Mouse (Mus musculus) kidney, postnatal 25 days (tissue): Measurements from ENCODE around the gene Bdp1.

Source experiments
- DNase-seq, 2 experiments: peaks; one replicate each; pipeline ENCODE4 v3.0.0; 2021; ENCODE audit warnings: mixed read lengths in 2 of 2

The Bdp1 gene

GRCm38 (mm10) chr13:99999078-99999477 lies 104.8 kb downstream of the Bdp1 start:
- no peak for DNase-seq

DNA sequence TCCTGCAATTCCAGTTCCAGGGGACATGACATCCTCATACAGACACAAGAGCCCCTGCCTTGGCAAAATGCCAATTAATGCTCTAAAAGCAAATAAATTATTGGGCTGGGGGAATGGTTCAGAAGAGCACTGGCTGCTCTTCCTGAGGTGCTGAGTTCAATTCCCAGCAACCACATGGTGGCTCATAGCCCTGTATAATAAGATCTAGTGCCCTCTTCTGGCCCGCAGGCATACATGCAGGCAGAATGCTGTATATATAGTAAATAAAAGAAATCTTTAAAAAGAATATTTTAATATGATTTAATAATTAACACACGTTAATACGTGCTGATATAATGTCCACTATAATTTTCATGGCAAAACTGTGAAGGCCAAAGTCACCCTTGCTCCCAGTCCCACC lies 105.8 kb downstream of the Bdp1 start:
- DNase-seq: no peak

- no peak for DNase-seq
Observed at GRCm38 (mm10) chr13:99989592-99989991, 114.3 kb downstream of the Bdp1 start.

- DNase-seq: no peak
Observed at GRCm38 (mm10) chr13:99983320-99983719, 120.5 kb downstream of the Bdp1 start.

DNA sequence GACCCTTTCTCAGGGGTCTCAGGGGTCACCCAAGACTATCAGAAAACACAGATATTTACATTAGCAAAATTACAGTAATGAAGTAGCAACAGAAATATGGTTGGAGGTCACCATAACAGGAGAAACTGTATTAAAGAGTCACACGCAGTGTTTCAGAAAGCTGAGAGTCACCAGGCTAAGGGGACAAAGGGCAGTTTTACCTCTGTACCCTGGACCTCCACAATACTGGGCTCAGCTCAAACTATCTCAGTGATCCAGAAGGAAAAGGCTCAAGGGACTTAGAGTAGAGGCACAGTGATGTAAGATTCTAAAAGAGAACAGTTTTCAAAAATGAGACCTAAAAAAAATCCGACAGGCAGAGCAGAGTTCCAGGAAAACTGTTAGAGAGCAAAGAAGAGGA lies 124.5 kb downstream of the Bdp1 start:
- peak; percentile 11 to 40 for DNase-seq

- DNase-seq: no peak
Observed at GRCm38 (mm10) chr13:99970089-99970488, 133.8 kb downstream of the Bdp1 start.
